Mouse (Mus musculus): ENCODE results near the gene Secisbp2.

DNA sequence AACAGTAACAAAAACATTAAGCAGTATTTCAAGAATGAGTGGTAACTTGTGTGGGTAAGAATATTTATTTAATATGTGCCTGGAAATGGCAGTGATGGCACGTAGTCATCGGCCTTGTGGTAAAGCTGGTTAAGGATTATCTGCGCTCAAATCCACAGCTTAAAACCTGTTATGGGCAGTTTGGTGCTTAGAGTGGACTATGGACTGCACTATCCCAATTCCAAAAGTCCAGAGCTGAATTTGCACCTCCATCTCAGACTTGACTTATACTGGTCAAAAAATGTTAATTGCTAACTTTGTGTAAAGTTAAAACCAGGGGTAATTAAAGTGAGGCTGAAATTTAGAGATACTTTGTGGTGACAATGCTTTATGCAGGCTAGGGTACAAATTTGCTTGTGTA, 3.7 kb upstream of the Secisbp2 start:
- TF ChIP-seq CTCF (IDR thresholded peaks at IDR 0.05; ENCODE audit: extremely low read depth, insufficient read depth, low read length) (no peak), POLR2A (IDR thresholded peaks at IDR 0.05; ENCODE audit: extremely low read depth, insufficient read depth, low read length) (no peak)
